Mouse (Mus musculus) Muller cell, postnatal 12 days (primary cell): ENCODE measurements around the gene Tesc.

ENCODE experiments used
- DNase-seq: peaks from one replicate; pipeline ENCODE4 v3.0.0-alpha.2; 2015; ENCODE audit errors: inconsistent ontology term

The Tesc gene

GRCm38 (mm10) chr5:118027698-118028190 is at the start of gene Tesc:
Tesc (plus strand) TSS chr5:118027743.
- DNase-seq: no peak

- DNase-seq: peak; percentile 44
These were observed 49.3 kb upstream of the Tesc start for GRCm38 (mm10) chr5:117978159-117978697.

- DNase-seq: no peak
These were observed 48.5 kb upstream of the Tesc start for GRCm38 (mm10) chr5:117979082-117979481.

GRCm38 (mm10) chr5:117980921-117981320 is 46.6 kb upstream of the Tesc start:
- no peak for DNase-seq

- no peak for DNase-seq
These were observed 45.6 kb upstream of the Tesc start for GRCm38 (mm10) chr5:117981943-117982342.

GRCm38 (mm10) chr5:117986327-117986726 is 41.2 kb upstream of the Tesc start:
- DNase-seq: no peak

- DNase-seq: no peak
These were observed 39.7 kb upstream of the Tesc start for GRCm38 (mm10) chr5:117987891-117988290.

- DNase-seq: no peak
These were observed 39.2 kb upstream of the Tesc start for GRCm38 (mm10) chr5:117988367-117988766.

GRCm38 (mm10) chr5:117989773-117990172 is 37.8 kb upstream of the Tesc start:
- no peak for DNase-seq

- no peak for DNase-seq
These were observed 36.6 kb upstream of the Tesc start for GRCm38 (mm10) chr5:117990957-117991356.

- no peak for DNase-seq
These were observed 34.0 kb upstream of the Tesc start for GRCm38 (mm10) chr5:117993550-117993949.

GRCm38 (mm10) chr5:117995372-117995901 is 32.1 kb upstream of the Tesc start:
- no peak for DNase-seq

GRCm38 (mm10) chr5:117995911-117996310 is 31.6 kb upstream of the Tesc start:
- DNase-seq: no peak

GRCm38 (mm10) chr5:117996581-117996980 is 31.0 kb upstream of the Tesc start:
- DNase-seq: no peak

GRCm38 (mm10) chr5:117997434-117997970 is 30.0 kb upstream of the Tesc start:
- no peak for DNase-seq

GRCm38 (mm10) chr5:117999061-117999460 is 28.5 kb upstream of the Tesc start:
- DNase-seq: no peak

- DNase-seq: peak; percentile 76
These were observed 28.0 kb upstream of the Tesc start for GRCm38 (mm10) chr5:117999584-117999983.

- peak; percentile 70 for DNase-seq
These were observed 25.5 kb upstream of the Tesc start for GRCm38 (mm10) chr5:118002059-118002458.

GRCm38 (mm10) chr5:118004619-118005018 is 22.9 kb upstream of the Tesc start:
- DNase-seq: peak; percentile 56

GRCm38 (mm10) chr5:118005728-118006127 is 21.8 kb upstream of the Tesc start:
- DNase-seq: no peak

- no peak for DNase-seq
These were observed 19.2 kb upstream of the Tesc start for GRCm38 (mm10) chr5:118008344-118008743.

GRCm38 (mm10) chr5:118010872-118011271 is 16.7 kb upstream of the Tesc start:
- no peak for DNase-seq

GRCm38 (mm10) chr5:118011796-118012195 is 15.7 kb upstream of the Tesc start:
- no peak for DNase-seq
